Mouse (Mus musculus) megakaryocyte, embryonic 14.5 days (primary cell): Measurements from ENCODE around the gene Adgrb3.

Source experiments
- FLI1 ChIP-seq: IDR thresholded peaks from 2 replicates; pipeline ENCODE4 v1.6.1; 2012; ENCODE audit warnings: low read length, inconsistent platforms, mixed read lengths
- GATA1 ChIP-seq: IDR thresholded peaks from 3 replicates; pipeline ENCODE4 v1.6.1; 2012; ENCODE audit warnings: mixed read lengths, low read length, inconsistent platforms, borderline replicate concordance

DNA sequence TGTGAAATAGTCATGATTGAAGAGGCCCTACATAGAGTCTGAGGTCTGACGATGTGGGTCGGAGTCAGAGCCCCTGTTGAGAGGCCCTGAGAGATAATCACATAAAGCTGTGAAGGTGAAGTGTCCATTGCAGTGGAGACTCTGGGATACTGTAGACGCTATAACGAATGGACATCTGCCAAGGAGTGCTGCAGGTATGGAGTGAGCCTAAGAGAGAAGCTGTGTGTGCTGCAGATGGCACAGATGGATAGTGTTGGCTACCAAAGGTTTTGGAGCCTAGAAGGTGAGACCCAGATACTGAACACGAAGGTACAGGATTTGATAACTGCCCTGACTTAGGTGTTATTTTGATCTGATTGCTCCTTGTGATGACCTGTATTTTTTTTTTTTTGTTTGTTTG, 474.0 kb downstream of the Adgrb3 start:
- TF ChIP-seq GATA1 (no peak), FLI1 (no peak)
